ENCODE assay signal across 10 mouse cellular contexts in the genomic region with DNA sequence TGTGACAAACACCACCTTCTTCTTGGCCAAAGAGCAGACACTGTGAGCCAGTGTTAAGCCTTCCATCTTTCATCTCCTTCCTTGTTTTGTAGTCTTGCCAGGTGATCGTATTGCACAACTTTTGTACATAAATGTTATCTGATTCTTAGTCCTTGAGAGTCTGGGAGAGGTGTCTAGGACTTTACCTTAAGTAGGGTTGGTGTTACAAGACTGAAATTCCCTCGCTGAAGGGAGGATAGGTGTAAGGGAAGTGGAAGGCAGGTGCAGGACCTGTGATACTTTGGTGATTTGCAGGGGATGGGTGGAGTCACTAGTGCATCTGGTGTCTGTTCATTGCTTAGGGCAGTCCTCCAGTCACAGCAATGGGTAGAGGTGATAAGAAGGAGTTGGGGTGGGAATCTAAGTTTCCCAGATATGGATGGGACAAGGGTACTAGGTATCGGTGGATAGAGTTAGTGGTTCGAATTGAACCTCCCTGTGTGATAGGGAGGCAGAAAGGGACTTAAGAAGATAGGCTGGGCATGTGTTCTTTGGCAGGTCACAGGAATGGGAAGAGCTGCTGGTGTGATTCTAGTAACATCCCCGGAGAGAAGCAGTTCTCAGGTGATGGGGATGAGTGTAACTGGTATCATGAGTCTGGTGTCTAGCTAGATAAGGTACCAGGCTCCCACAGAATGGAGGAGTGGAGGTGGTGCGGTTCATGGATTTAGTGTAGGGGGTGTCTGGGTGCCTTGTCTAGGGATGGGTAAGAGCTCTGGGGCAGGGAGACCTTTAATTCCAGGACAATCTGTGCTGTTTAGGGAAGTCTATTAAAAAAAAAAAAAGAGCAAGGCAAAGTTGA. TPM values are rescaled to one million over a fixed set of nuclear protein-coding genes. Genes with fewer than 3 reads are reported as not detected.
DNase-seq lines count a peak whose midpoint lies in the region; ATAC-seq lines count a peak whose summit lies in the region.
"Had no signal": no experiment of that assay in that cellular context is flagged by ENCODE, and none has a peak within 500 bp of the region (broad histone marks: within the 10 kb centered on the region; RNA-seq: fewer than 3 reads in every experiment).

No protein-coding gene starts in this region.

- H3K27ac ChIP-seq in limb, embryonic 11.5 days (replicated peaks; ENCODE audit: low read depth, low read length) = no peak overlapping the region
- H3K27ac ChIP-seq in limb, embryonic 10.5 days = no peak overlapping the region
- H3K27ac ChIP-seq in limb, embryonic 12.5 days = no peak overlapping the region
- H3K27ac ChIP-seq in midbrain, embryonic 14.5 days (replicated peaks; ENCODE audit: low read depth, low read length) = no peak overlapping the region

- 81% methylated on average over 6 of the region's 6 CpGs for WGBS in limb, embryonic 11.5 days
- 85% methylated on average over 6 of the region's 6 CpGs for WGBS in limb, embryonic 10.5 days
- WGBS in limb, embryonic 12.5 days = 82% methylated on average over 6 of the region's 6 CpGs
- WGBS in midbrain, embryonic 14.5 days = 76% methylated on average over 6 of the region's 6 CpGs

- H3K4me2 ChIP-seq in limb, embryonic 11.5 days (ENCODE audit: low read depth, severe bottlenecking) = no peak overlapping the region
- H3K4me2 ChIP-seq in limb, embryonic 12.5 days = no peak overlapping the region
- no peak overlapping the region for H3K4me2 ChIP-seq in midbrain, embryonic 14.5 days (ENCODE audit: low read length)

- H3K27me3 ChIP-seq in limb, embryonic 11.5 days (ENCODE audit: control insufficient read depth, insufficient read depth, low read length) = no peaks in the 10 kb centered on the region
- H3K27me3 ChIP-seq in limb, embryonic 10.5 days (ENCODE audit: low read depth, poor library complexity, severe bottlenecking) = no peaks in the 10 kb centered on the region
- no peaks in the 10 kb centered on the region for H3K27me3 ChIP-seq in limb, embryonic 12.5 days
- no peaks in the 10 kb centered on the region for H3K27me3 ChIP-seq in midbrain, embryonic 14.5 days (ENCODE audit: control insufficient read depth, insufficient read depth, low read length)

- H3K9me3 ChIP-seq in limb, embryonic 11.5 days (ENCODE audit: control insufficient read depth, low read length) = peaks cover 2% of the 10 kb centered on the region; the same call in 1 of the 2 replicates
- peaks cover 4% of the 10 kb centered on the region; the same call in 1 of the 2 replicates for H3K9me3 ChIP-seq in limb, embryonic 10.5 days (replicated peaks)
- 0 out of 2 replicates have a peak, but pooled peaks cover 6% of the 10 kb centered on the region for H3K9me3 ChIP-seq in limb, embryonic 12.5 days
- 0 out of 2 replicates have a peak, but pooled peaks cover 4% of the 10 kb centered on the region for H3K9me3 ChIP-seq in midbrain, embryonic 14.5 days (ENCODE audit: control insufficient read depth, low read length)

- peak; percentile 24; the same call in 1 of the 2 replicates for ATAC-seq in limb, embryonic 11.5 days (ENCODE audit: insufficient number of reproducible peaks, low FRiP score, low TSS enrichment, low read depth)
- 0 out of 2 replicates have a peak, but pooled peaks have one; percentile 45 for ATAC-seq in limb, embryonic 12.5 days (ENCODE audit: insufficient number of reproducible peaks, insufficient read depth, low FRiP score, low TSS enrichment, low read depth)
- ATAC-seq in midbrain, embryonic 14.5 days (ENCODE audit: low FRiP score, low TSS enrichment) = peak; percentile 37; the same call in 1 of the 2 replicates

- no peak for DNase-seq in limb, embryonic 11.5 days (ENCODE audit: low spot score)
- no peak for DNase-seq in limb, embryonic 10.5 days (ENCODE audit: low spot score)
- peak; percentile 33 for DNase-seq in fat pad, adult 2 months (ENCODE audit: extremely low read depth, low read depth, low spot score)
- DNase-seq in midbrain, embryonic 14.5 days = no peak
- DNase-seq in embryo, embryonic 9.5 days (ENCODE audit: extremely low spot score) = no peak
- no peak for DNase-seq in urinary bladder, adult 2 months (ENCODE audit: low spot score)
- DNase-seq in cerebellum, adult 8-10 months = no peak
- DNase-seq: right cerebral cortex, postnatal 4 days; thymus, adult 2 months had no signal

- no peaks in the 10 kb centered on the region for H3K4me1 ChIP-seq in limb, embryonic 11.5 days (ENCODE audit: control insufficient read depth, insufficient read depth, low read length)
- H3K4me1 ChIP-seq in limb, embryonic 10.5 days = no peaks in the 10 kb centered on the region
- H3K4me1 ChIP-seq in limb, embryonic 12.5 days (replicated peaks) = no peaks in the 10 kb centered on the region
- H3K4me1 ChIP-seq in midbrain, embryonic 14.5 days (ENCODE audit: control insufficient read depth, insufficient read depth, low read length) = no peaks in the 10 kb centered on the region

- no peak overlapping the region for H3K4me3 ChIP-seq in limb, embryonic 11.5 days (ENCODE audit: low read depth, low read length)
- H3K4me3 ChIP-seq in limb, embryonic 10.5 days = no peak overlapping the region
- no peak overlapping the region for H3K4me3 ChIP-seq in limb, embryonic 12.5 days (replicated peaks)
- H3K4me3 ChIP-seq in midbrain, embryonic 14.5 days (replicated peaks; ENCODE audit: low read depth, low read length) = no peak overlapping the region

- no peak overlapping the region for H3K9ac ChIP-seq in limb, embryonic 11.5 days (ENCODE audit: low read length)
- no peak overlapping the region for H3K9ac ChIP-seq in limb, embryonic 12.5 days (replicated peaks)
- no peak overlapping the region for H3K9ac ChIP-seq in midbrain, embryonic 14.5 days (replicated peaks; ENCODE audit: low read length)

- H3K36me3 ChIP-seq in limb, embryonic 11.5 days (ENCODE audit: control insufficient read depth, insufficient read depth, low read length) = no peaks in the 10 kb centered on the region
- H3K36me3 ChIP-seq in limb, embryonic 10.5 days = no peaks in the 10 kb centered on the region
- H3K36me3 ChIP-seq in limb, embryonic 12.5 days = no peaks in the 10 kb centered on the region
- H3K36me3 ChIP-seq in midbrain, embryonic 14.5 days (ENCODE audit: control insufficient read depth, insufficient read depth, low read length) = no peaks in the 10 kb centered on the region

RNA-seq across cellular contexts. Expression of a gene that starts 25.8 kb away (rescaled TPM):
- 49.2 and 49.9 TPM in 2 replicates for polyA plus RNA-seq in limb, embryonic 11.5 days (2014; fragmentation: Nextera tagmentation; extraction: Ambion mirVana)
- 49.3 and 52.5 TPM in 2 replicates for polyA plus RNA-seq in limb, embryonic 10.5 days (2016; fragmentation: Nextera tagmentation; extraction: Ambion mirVana)
- polyA plus RNA-seq in limb, embryonic 12.5 days (2016; fragmentation: Nextera tagmentation; extraction: Ambion mirVana) = 48.5 and 49.3 TPM in 2 replicates
- 28.3 and 34.4 TPM in 2 replicates for polyA plus RNA-seq in midbrain, embryonic 14.5 days (2014; fragmentation: Nextera tagmentation; extraction: Ambion mirVana)
- 32.0 and 34.1 TPM in 2 replicates for polyA plus RNA-seq in urinary bladder, adult 2 months (2012; rRNA removed)
